8 mouse cellular contexts compared by ENCODE assay signal in the genomic region with DNA sequence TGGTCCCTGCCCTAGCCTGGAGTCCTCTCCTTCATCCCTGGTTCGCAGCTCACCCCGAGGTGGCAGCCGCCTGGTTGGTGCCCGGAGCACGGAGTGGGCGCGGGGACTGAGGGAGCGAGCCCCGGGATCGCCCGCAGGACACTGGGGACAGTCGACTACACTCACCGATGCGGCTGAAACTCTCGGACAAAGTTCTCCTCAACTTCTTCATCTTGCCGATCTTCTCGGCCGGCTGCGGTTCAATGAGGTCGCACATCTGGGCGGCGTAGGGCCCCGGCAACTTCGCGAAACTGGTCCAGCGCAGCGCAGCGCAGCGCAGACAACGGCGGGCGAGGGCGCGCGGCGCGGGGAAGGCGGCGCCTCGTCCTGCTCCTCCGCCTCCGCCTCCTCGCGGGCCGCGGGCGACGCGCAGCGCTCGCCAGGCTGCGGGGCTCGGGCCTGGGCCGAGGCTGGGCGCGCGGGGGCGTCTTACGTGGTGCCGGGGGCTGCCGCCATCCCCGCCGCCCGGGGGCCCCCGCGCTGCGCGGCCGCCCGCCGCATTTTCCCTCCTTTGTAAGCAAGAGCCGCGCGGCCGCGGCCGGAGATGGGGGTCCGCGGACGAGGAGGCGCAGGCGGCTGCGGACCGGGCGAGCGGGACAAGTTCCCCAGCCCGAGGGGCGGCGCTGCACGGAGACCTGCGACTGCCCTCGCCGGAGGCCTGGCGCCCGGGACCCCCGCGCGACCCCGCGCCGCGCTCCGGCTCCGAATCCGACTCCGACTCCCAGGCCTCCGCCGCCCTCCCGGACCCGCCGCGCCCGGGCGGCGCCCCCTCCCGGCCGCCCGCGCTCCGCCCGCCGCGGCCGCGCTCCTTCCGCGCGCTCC. TPM values are rescaled to one million over a fixed set of nuclear protein-coding genes. Genes with fewer than 3 reads are reported as not detected.
DNase-seq lines count a peak whose midpoint lies in the region; ATAC-seq and TF ChIP-seq lines count a peak whose summit lies in the region.

No protein-coding gene starts in this region.

- no peaks in the 10 kb centered on the region for H3K4me1 ChIP-seq in ES-Bruce4 (ENCODE audit: control insufficient read depth, insufficient read depth, low read length)
- H3K4me1 ChIP-seq in lung, embryonic 16.5 days (replicated peaks; ENCODE audit: control insufficient read depth, insufficient read depth, low read length) = peaks cover 7% of the 10 kb centered on the region

- no peak overlapping the region for H3K27ac ChIP-seq in ES-Bruce4 (ENCODE audit: insufficient read depth, low read length)
- H3K27ac ChIP-seq in lung, embryonic 16.5 days (ENCODE audit: low read length) = peak overlapping the region; percentile 93

- no peak for TF ChIP-seq EP300 in ES-Bruce4 (IDR thresholded peaks at IDR 0.05; ENCODE audit: insufficient read depth, low read depth, low read length)

- H3K9me3 ChIP-seq in ES-Bruce4 (replicated peaks; ENCODE audit: control insufficient read depth, insufficient read depth, low read length, poor library complexity, severe bottlenecking) = peaks cover 13% of the 10 kb centered on the region
- no peaks in the 10 kb centered on the region for H3K9me3 ChIP-seq in lung, embryonic 16.5 days (ENCODE audit: control insufficient read depth, low read length)

- peak overlapping the region; percentile 84 for H3K4me3 ChIP-seq in ES-Bruce4 (ENCODE audit: low read depth, low read length)
- H3K4me3 ChIP-seq in lung, embryonic 16.5 days (ENCODE audit: low read length) = peak overlapping the region; percentile 73

- TF ChIP-seq POLR2A in ES-Bruce4 (IDR thresholded peaks at IDR 0.05; ENCODE audit: insufficient read depth, low read length) = no peak

- DNase-seq in cerebellum, adult 18-20 months = peak; percentile 55 to 77
- DNase-seq in forelimb bud, embryonic 11.5 days (ENCODE audit: low read depth, low spot score) = peak; percentile 56
- peak; percentile 72 for DNase-seq in heart, postnatal 4 days
- DNase-seq in layer of hippocampus, postnatal 14 days (ENCODE audit: low spot score in 2 of 2) = peak; percentile 47 to 59
- DNase-seq in ovary, adult 18-20 months (ENCODE audit: low spot score) = peak; percentile 26
- DNase-seq in urinary bladder, adult 18-20 months (ENCODE audit: low spot score in 2 of 2) = peak; percentile 31 to 61

- peak overlapping the region; percentile 88 for H3K4me2 ChIP-seq in lung, embryonic 16.5 days (ENCODE audit: low read depth, low read length)

- WGBS in lung, embryonic 16.5 days = under 1% methylated on average over 80 of the region's 128 CpGs

- H3K9ac ChIP-seq in ES-Bruce4 (ENCODE audit: low read depth, poor library complexity, severe bottlenecking) = peak overlapping the region; percentile 84
- peak overlapping the region; percentile 94 for H3K9ac ChIP-seq in lung, embryonic 16.5 days (ENCODE audit: low read length)

- no peak for TF ChIP-seq CTCF in ES-Bruce4 (IDR thresholded peaks at IDR 0.05; ENCODE audit: low read depth, low read length)

- ATAC-seq in lung, embryonic 16.5 days (ENCODE audit: low read depth) = peak; percentile 93

- H3K27me3 ChIP-seq in ES-Bruce4 (ENCODE audit: control insufficient read depth, insufficient read depth, low read length, poor library complexity, severe bottlenecking) = peaks cover 9% of the 10 kb centered on the region
- H3K27me3 ChIP-seq in lung, embryonic 16.5 days (ENCODE audit: control insufficient read depth, insufficient read depth, low read depth, low read length) = no peaks in the 10 kb centered on the region

- no peaks in the 10 kb centered on the region for H3K36me3 ChIP-seq in ES-Bruce4 (ENCODE audit: control insufficient read depth, insufficient read depth, low read length, poor library complexity, severe bottlenecking)
- H3K36me3 ChIP-seq in lung, embryonic 16.5 days (ENCODE audit: control insufficient read depth, insufficient read depth, low read length) = no peaks in the 10 kb centered on the region

RNA-seq across cellular contexts. Expression of gene Cdk14, which starts 40.0 kb away (rescaled TPM):
- 14.8 and 15.4 TPM in 2 replicates for polyA plus RNA-seq in ES-Bruce4 (2011; ENCODE audit: insufficient read depth, insufficient read length, low read depth, missing spikeins)
- total RNA-seq in heart, postnatal 4 days (2021) = 10 to 100 TPM; 26.6 to 27.4 TPM
- total RNA-seq in layer of hippocampus, postnatal 14 days (2021) = 100 to 1,000 TPM; 218 to 229 TPM
- 28.6 and 29.1 TPM in 2 replicates for polyA plus RNA-seq in lung, embryonic 16.5 days (2015; fragmentation: Nextera tagmentation; extraction: Ambion mirVana)

Comparison
In these comparisons a context has a peak if more than half of its experiments do, and no peak if none do; other contexts are left out.
1. RNA of gene Cdk14, which starts 40.0 kb away (total RNA-seq): 218 to 229 TPM in layer of hippocampus, postnatal 14 days; 26.6 to 27.4 TPM in heart, postnatal 4 days; every median in the first group is over 4 times any median in the second.
2. Peak in every context shown above with its lines, with median percentiles within 50 percentile points of each other: DNase-seq.